Mouse (Mus musculus) MEL (cell line): ENCODE measurements around the gene E2f2.

Experiments
- CHD2 ChIP-seq: IDR thresholded peaks from 2 replicates; pipeline ENCODE4 v1.6.1; 2011; ENCODE audit warnings: low read length, improper control_type of control experiment
- CTCF ChIP-seq, 3 experiments: IDR thresholded peaks in 2 of 3; conservative IDR thresholded peaks in 1 of 3; 2 replicates each; pipeline ENCODE4 v1.5.1; 2011 to 2012; ENCODE audit warnings: low read length in 3 of 3, low read depth in 2 of 3, mild to moderate bottlenecking in 2 of 3, improper control_type of control experiment in 1 of 3, inconsistent platforms in 1 of 3, mixed read lengths in 1 of 3, moderate library complexity in 1 of 3; ENCODE audit not compliant: control insufficient read depth in 1 of 3, insufficient read depth in 1 of 3, poor library complexity in 1 of 3, severe bottlenecking in 1 of 3
- EP300 ChIP-seq, 2 experiments: IDR thresholded peaks; 2 replicates each; pipeline ENCODE4 v1.6.1; 2011; ENCODE audit warnings: improper control_type of control experiment in 2 of 2, low read length in 2 of 2, low read depth in 1 of 2, mild to moderate bottlenecking in 1 of 2
- KAT2A ChIP-seq: conservative IDR thresholded peaks from 2 replicates; pipeline ENCODE4 v1.6.1; 2012; ENCODE audit warnings: low read depth, low read length, improper control_type of control experiment, inconsistent platforms
- RCOR1 ChIP-seq: IDR thresholded peaks from 2 replicates; pipeline ENCODE4 v1.6.1; 2012; ENCODE audit warnings: low read depth, mild to moderate bottlenecking, inconsistent platforms, low read length, improper control_type of control experiment
- UBTF ChIP-seq: IDR thresholded peaks from 2 replicates; pipeline ENCODE4 v1.6.1; 2012; ENCODE audit warnings: low read depth, mild to moderate bottlenecking, inconsistent platforms, low read length, improper control_type of control experiment, moderate library complexity, borderline replicate concordance; ENCODE audit not compliant: insufficient read depth
- ZNF384 ChIP-seq: IDR thresholded peaks from 2 replicates; pipeline ENCODE4 v1.6.1; 2012; ENCODE audit warnings: low read depth, mild to moderate bottlenecking, inconsistent platforms, low read length, improper control_type of control experiment

DNA sequence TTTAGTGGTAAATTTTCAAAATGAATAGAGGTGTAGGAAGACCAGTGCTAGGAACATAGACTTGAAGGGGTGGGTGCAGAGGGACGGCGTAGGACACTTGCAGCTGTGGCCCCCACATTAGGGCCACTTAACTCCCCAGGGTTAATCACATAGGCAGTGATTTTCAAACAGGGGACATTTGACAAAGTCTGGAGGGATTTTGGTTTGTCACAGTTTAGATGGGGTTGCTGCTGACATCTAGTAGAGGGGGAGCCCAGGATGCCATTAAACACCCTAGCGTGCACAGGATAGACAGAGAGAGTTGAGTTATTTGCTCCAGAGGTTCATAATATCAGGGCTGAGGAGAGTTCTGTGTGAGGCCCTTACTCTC is 48.4 kb upstream of the E2f2 start:
- TF ChIP-seq CHD2 (no peak), CTCF (IDR thresholded peaks at IDR 0.05 in 2 of 3, conservative IDR thresholded peaks at IDR 0.05 in 1 of 3; ENCODE audit: control insufficient read depth in 1 of 3, insufficient read depth in 1 of 3, low read depth in 2 of 3, low read length in 3 of 3, poor library complexity in 1 of 3, severe bottlenecking in 1 of 3) (no peak), KAT2A (no peak), RCOR1 (no peak), ZNF384 (no peak), EP300 (IDR thresholded peaks at IDR 0.05; ENCODE audit: low read depth in 1 of 2, low read length in 2 of 2) (no peak), UBTF (no peak)
